Mouse (Mus musculus) small intestine, adult 2 months (tissue): Measurements from ENCODE around the gene Dgcr6. TPM values are rescaled to one million over a fixed set of nuclear protein-coding genes. Genes with fewer than 3 reads are reported as not detected.

Experiments used
- H3K27ac ChIP-seq: fragments of 200-500 bp; 2 replicates; pipeline ENCODE4 v1.5.1; 2012; ENCODE audit warnings: low read depth, low read length, control low read depth, inconsistent platforms; ENCODE audit not compliant: insufficient read depth
- H3K27me3 ChIP-seq: fragments of 200-500 bp; 2 replicates; pipeline ENCODE4 v1.6.1; 2012; ENCODE audit warnings: mild to moderate bottlenecking, moderate library complexity, low read length, inconsistent platforms; ENCODE audit not compliant: control insufficient read depth, insufficient read depth
- H3K36me3 ChIP-seq: fragments of 200-500 bp; 2 replicates; pipeline ENCODE4 v1.6.1; 2012; ENCODE audit warnings: mild to moderate bottlenecking, low read length, control low read depth, inconsistent platforms; ENCODE audit not compliant: control insufficient read depth, insufficient read depth
- H3K4me1 ChIP-seq: fragments of 200-500 bp; 2 replicates; pipeline ENCODE4 v1.6.1; 2012; ENCODE audit warnings: low read length, inconsistent platforms, mixed read lengths; ENCODE audit not compliant: control insufficient read depth, insufficient read depth, insufficient read length
- H3K4me3 ChIP-seq: fragments of 200-500 bp; 2 replicates; pipeline ENCODE4 v1.5.1; 2012; ENCODE audit warnings: low read depth, mild to moderate bottlenecking, control low read depth, inconsistent platforms, low read length, moderate library complexity
- CTCF ChIP-seq: fragments of 200-500 bp; IDR thresholded peaks from 2 replicates; pipeline ENCODE4 v1.5.1; 2012; ENCODE audit warnings: low read depth, mild to moderate bottlenecking, control low read depth, inconsistent platforms, low read length, moderate library complexity, mixed read lengths; ENCODE audit not compliant: insufficient replicate concordance, insufficient read length; ENCODE audit errors: extremely low read depth
- POLR2A ChIP-seq: fragments of 200-500 bp; IDR thresholded peaks from 2 replicates; pipeline ENCODE4 v1.6.1; 2012; ENCODE audit warnings: low read depth, mild to moderate bottlenecking, control low read depth, inconsistent platforms, low read length, moderate library complexity
- whole genome bisulfite sequencing: fragments of 180-500 bp; shearing (Covaris S2); methylation state at CpG from one replicate; pipeline ENCODE4 v1.1.7; 2018; 5-methylcytosine and 5-hydroxymethylcytosine counted together
- polyA plus RNA-seq: library from polyadenylated mRNA; depleted of rRNA; stranded (reverse); fragments of >200 nt; gene quantifications from 2 replicates; pipeline ENCODE4 v1.2.3, GENCODE M21; 2012

Gene Dgcr6
- polyA plus RNA-seq, 1 experiment: 147 TPM

- no peaks in the 10 kb centered on the region for H3K36me3 ChIP-seq
- TF ChIP-seq POLR2A (no peak), CTCF (no peak)
- no peak overlapping the region for H3K27ac ChIP-seq
- no peaks in the 10 kb centered on the region for H3K27me3 ChIP-seq
- WGBS: 47% methylated on average over 7 of the region's 7 CpGs
- H3K4me3 ChIP-seq: no peak overlapping the region
- peaks cover 3% of the 10 kb centered on the region for H3K4me1 ChIP-seq
Observed at GRCm38 (mm10) chr16:18052322-18052721, 338 bp upstream of the Dgcr6 start.

DNA sequence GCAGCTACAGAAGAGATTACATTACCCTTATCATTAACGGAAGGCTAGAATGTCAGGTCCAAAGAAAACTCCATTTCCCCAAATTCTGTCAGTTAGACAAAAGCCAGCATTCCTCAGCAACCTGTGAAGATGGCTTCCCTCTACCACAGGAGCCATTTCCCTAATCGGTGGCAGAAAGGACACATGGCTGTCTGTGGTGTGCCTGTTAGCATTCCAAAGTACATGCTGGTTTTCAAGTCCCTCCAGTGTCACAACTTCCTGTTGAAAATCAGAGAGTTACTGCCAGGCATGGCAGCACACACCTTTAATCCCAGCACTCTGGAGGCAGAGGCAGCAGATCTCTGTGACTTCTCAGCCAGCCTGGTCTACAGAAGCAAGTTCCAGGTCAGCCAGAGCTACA, 3.6 kb downstream of the Dgcr6 start:
- Histone ChIP-seq H3K27ac (no peak overlapping the region), H3K36me3 (no peaks in the 10 kb centered on the region), H3K27me3 (no peaks in the 10 kb centered on the region), H3K4me3 (no peak overlapping the region), H3K4me1 (peaks cover 3% of the 10 kb centered on the region)
- no peak for TF ChIP-seq CTCF
- no peak for TF ChIP-seq POLR2A
- WGBS: 39% methylated on average over 2 of the region's 2 CpGs

DNA sequence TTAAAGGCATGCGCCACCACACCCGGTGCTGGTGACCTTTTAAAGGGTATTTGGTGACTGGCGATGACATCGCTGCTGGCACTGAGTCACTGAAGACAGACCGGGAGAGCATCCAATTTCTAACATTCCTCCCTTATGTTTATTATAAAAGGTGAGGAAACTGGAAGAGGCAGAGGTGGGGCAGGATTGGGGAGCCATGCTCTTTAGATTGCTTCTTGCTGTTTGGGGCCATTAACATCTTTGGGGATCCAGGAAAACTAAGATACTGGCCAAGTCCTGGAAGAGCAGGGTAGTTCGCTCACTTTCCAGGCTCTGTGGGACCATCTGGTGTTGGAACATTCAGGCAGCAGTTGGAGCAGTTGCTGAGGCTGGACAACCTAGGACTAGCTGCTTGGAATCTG, 5.7 kb downstream of the Dgcr6 start:
- 67% methylated on average over 6 of the region's 6 CpGs for WGBS

DNA sequence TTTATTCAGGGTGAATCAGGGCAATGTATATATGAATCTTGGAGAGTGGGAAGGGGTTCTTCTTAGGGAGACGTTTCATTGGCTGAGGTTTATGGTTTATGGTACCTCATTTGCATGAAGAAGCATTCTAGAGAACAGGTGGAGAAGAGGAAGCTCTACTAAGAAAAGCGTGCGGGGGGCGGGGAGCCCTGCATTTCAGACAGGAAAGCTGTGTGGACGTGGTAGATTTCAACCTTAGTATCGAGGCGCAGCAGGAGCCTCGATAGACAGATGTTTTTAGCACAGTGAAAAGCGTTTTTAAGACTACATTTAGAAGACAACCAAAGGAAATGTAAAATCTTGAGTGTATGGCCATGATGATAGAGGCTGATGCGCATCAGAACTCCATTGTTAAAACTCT, 6.6 kb downstream of the Dgcr6 start:
- no peaks in the 10 kb centered on the region for H3K36me3 ChIP-seq
- no peaks in the 10 kb centered on the region for H3K27me3 ChIP-seq
- H3K4me3 ChIP-seq: no peak overlapping the region
- no peaks in the 10 kb centered on the region for H3K4me1 ChIP-seq
- 47% methylated on average over 10 of the region's 10 CpGs for WGBS
- no peak overlapping the region for H3K27ac ChIP-seq
- no peak for TF ChIP-seq POLR2A

More for the DNA sequence above, 5.7 kb downstream of the Dgcr6 start:
- Histone ChIP-seq H3K4me3 (no peak overlapping the region), H3K4me1 (no peaks in the 10 kb centered on the region; the same call in 1 of the 2 replicates), H3K36me3 (no peaks in the 10 kb centered on the region), H3K27ac (no peak overlapping the region), H3K27me3 (no peaks in the 10 kb centered on the region)
- TF ChIP-seq POLR2A: no peak
- TF ChIP-seq CTCF: no peak

GRCm38 (mm10) chr16:18061201-18061600, 8.5 kb downstream of the Dgcr6 start:
- TF ChIP-seq CTCF: no peak
- Histone ChIP-seq H3K4me1 (no peaks in the 10 kb centered on the region), H3K4me3 (no peak overlapping the region), H3K27ac (no peak overlapping the region), H3K27me3 (no peaks in the 10 kb centered on the region), H3K36me3 (no peaks in the 10 kb centered on the region)
- 85% methylated on average over 11 of the region's 11 CpGs for WGBS

DNA sequence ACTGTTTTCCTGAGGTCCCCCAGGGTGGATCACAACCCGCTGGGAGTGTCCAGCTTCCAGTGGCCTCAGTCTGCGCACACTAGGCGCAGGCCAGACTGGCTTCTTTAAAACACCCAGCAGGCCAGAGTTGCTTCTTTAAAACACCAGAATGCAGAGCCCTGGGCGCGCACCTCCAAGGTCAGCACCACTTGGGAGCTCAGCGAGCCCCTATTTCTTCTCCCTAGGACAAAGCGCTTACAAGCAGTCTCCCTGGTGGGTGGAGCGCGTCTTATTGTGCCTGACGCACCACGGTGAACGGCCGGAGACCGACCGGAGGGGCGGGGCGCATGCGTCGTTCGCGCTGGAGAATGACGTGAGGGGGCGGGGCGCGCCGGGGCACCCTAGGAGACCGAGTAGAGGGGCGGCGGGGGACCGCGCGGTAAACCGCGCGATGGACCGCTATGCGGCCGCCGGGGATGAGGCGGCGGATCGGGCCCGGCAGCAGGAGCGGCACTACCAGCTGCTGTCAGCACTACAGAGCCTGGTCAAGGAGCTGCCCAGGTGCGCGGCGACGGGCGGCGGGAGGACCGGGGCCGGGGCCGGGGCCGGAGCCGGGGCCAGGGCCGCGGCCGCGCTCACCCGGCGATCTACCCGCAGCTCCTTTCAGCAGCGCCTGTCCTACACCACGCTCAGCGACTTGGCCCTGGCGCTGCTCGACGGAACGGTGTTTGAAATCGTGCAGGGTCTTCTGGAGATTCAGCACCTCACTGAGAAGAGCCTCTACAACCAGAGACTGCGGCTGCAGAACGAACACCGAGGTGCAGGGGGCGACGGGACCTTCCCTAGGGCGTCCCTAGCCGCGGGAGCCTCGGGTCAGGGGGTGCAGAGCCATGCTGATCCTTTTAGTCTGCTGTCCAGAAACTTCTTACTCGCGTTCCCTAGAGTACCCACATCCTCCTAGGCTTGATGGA, 13.7 kb downstream of the Dgcr6 start:
- H3K27me3 ChIP-seq: no peaks in the 10 kb centered on the region
- peaks cover 21% of the 10 kb centered on the region for H3K4me1 ChIP-seq
- WGBS: under 1% methylated on average over 81 of the region's 81 CpGs
- TF ChIP-seq POLR2A (peak; percentile 90), CTCF (no peak)
- H3K27ac ChIP-seq: peak overlapping the region; percentile 64
- peak overlapping the region; percentile 90 for H3K4me3 ChIP-seq
- H3K36me3 ChIP-seq: peaks cover 9% of the 10 kb centered on the region

GRCm38 (mm10) chr16:18068653-18069376, 16.2 kb downstream of the Dgcr6 start:
- H3K4me3 ChIP-seq: peak overlapping the region; percentile 5; the same call in 1 of the 2 replicates
- peak overlapping the region; percentile 85 for H3K27ac ChIP-seq
- peaks cover 22% of the 10 kb centered on the region for H3K36me3 ChIP-seq
- WGBS: 32% methylated on average over 8 of the region's 8 CpGs
- peaks cover 28% of the 10 kb centered on the region for H3K4me1 ChIP-seq
- no peak for TF ChIP-seq POLR2A
- TF ChIP-seq CTCF: no peak
- H3K27me3 ChIP-seq: no peaks in the 10 kb centered on the region
